Mouse (Mus musculus) ovary, adult 2 months (tissue): ENCODE data around the gene Ocln. TPM values are rescaled to one million over a fixed set of nuclear protein-coding genes. Genes with fewer than 3 reads are reported as not detected.

Experiments
- polyA plus RNA-seq: library from polyadenylated mRNA; depleted of rRNA; stranded (reverse); fragments of >200 nt; gene quantifications from 2 replicates; pipeline ENCODE4 v1.2.3, GENCODE M21; 2012; rRNA removed

Ocln gene
- 2.0 and 2.1 TPM in 2 replicates for polyA plus RNA-seq

DNA sequence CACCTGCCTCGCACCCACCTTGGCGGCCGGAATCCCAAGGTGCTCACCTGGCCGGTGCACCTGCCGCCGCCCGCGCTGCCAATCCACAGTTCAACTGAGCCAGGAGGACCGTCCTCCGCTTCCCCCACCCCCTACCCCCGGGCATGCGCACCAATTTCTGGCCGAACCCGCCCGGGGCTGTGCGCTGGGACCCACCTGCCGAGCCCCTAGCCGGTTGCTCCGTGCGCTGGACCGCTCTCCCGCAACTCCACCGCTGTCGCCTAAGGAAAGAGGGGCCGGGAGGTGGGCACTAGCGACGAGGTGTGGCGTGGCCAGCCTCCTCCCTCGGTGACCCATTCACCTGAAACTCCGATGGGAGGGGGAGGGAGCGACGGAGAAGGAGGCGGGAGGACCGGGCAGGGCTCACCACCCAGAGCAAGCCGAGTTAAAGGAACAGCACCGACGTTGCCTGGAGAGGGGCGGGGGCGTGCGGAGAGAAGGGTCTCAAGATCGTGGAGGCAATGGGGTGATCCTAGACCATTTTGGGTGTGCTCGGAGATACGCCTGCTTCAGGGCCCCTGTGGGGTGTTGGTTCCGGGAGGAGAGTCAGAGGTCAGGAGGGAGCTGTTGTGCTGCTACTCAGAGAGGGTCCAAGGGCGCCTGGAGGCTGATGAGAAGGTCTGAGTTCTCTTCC is at the start of gene Ocln:
Ocln (minus strand) TSS at position 350 of the 673 bp plus-strand sequence.

DNA sequence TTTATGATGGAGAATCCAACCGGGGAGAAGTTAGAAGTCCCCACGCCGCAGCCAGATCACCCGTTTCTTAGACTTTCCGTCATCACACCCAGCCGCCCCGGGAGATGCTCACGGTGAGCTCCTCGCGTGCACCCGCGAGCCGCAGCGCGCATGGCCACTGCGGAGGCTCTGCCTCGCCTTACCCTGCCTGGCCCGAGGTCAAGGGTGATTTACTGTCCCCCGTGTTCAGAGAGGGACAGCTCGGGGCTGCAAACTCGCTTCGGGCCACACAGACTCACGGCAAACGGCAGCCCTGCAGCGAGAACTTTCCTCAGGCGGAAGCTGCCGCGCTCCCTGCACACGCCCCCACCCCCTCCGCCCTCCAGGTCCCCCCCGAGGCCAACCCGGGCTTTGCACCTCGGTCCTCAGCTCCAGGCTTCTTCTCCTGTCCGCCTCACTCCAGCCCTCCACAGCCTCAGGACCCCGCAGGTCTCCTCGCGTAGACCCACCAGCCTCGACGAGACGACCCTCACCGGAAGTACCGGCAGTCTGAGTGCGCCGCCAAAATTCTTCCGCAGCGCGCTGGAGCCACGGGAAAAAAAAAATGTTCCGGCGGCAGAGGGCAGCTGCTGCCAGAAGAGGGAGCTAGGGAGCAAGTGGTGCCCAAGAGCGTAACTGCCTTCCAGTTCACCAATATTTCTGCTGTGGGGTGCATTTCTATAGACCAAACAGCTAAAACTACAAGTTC is 60.3 kb downstream of the Ocln start, which contains the start of gene Gtf2h2:
Gtf2h2 (minus strand) TSS at position 519 of the 727 bp plus-strand sequence.

DNA sequence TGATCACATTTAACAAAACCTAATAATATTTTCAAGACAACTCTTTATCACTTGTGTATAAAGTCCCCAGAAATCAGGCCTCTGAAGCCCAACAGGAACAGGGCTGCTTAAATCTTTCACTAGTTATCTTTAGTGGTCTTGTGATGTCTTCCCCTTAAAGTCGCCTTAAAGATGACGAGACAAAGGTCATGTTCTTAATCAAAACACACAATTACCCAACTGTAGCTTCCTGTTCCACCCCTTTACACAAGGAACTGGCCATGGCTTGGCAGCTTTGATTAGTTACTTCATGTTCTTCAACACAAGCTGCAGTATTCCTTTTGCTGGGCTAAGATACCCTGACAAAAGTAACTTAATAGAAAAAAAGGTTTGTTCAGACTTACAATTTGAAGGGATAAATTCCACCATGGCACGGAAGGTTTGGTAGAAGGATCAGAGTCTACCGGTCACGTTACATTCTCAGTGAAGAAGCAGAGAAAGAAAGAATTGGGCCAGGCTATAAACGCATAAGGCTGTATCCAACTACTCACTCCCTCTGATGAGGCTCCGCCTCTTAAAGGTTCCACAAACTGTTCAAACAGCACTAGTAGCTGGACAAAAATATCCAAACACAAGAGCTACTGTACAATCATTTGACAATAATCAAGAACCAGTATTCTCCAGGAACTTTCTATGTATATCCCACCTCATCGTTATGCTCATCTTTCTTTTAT is 99.9 kb downstream of the Ocln start, which contains the start of gene Naip1:
Naip1 (minus strand) TSS at position 455 of the 713 bp plus-strand sequence.

Other genes with a start within 250 kb of the Ocln start
- gene Naip6, start 235.0 kb downstream of the Ocln start, polyA plus RNA-seq = 1.5 TPM in 2 replicates
- 0.34 and 0.39 TPM in 2 replicates for gene Naip1, start 99.8 kb downstream of the Ocln start, polyA plus RNA-seq
- 17.7 and 26.7 TPM in 2 replicates for gene Gtf2h2, start 60.1 kb downstream of the Ocln start, polyA plus RNA-seq
- 4.5 and 4.7 TPM in 2 replicates for gene Marveld2, start 64.3 kb upstream of the Ocln start, polyA plus RNA-seq
- 17.4 and 20.7 TPM in 2 replicates for gene Ak6, start 98.3 kb upstream of the Ocln start, polyA plus RNA-seq
- 2.1 TPM in 2 replicates for gene Rad17, start 98.3 kb upstream of the Ocln start, polyA plus RNA-seq
- 4.1 and 6.4 TPM in 2 replicates for gene Taf9, start 98.9 kb upstream of the Ocln start, polyA plus RNA-seq
- 0.83 and 0.90 TPM in 2 replicates for gene Ccdc125, start 117.0 kb upstream of the Ocln start, polyA plus RNA-seq
- 12.4 and 15.0 TPM in 2 replicates for gene Cdk7, start 178.2 kb upstream of the Ocln start, polyA plus RNA-seq
- gene Mrps36, start 191.9 kb upstream of the Ocln start, polyA plus RNA-seq = 15.4 and 22.5 TPM in 2 replicates
- gene Cenph, start 223.2 kb upstream of the Ocln start, polyA plus RNA-seq = 0.12 and 0.97 TPM in 2 replicates
- 15.8 and 23.9 TPM in 2 replicates for gene Ccnb1, start 233.9 kb upstream of the Ocln start, polyA plus RNA-seq